Mouse (Mus musculus): ENCODE data around the gene Olfr721-ps1. TPM values are rescaled to one million over a fixed set of nuclear protein-coding genes. Genes with fewer than 3 reads are reported as not detected.

The Olfr721-ps1 gene
- polyA plus RNA-seq, 1 experiment from 2014 or later = not detected

Other genes with a start within 250 kb of the Olfr721-ps1 start
- not detected in 2 replicates for gene Olfr720, start 214.5 kb upstream of the Olfr721-ps1 start, polyA plus RNA-seq (2015; fragmentation: Nextera tagmentation; extraction: Ambion mirVana)
- gene Olfr31, start 78.5 kb upstream of the Olfr721-ps1 start, polyA plus RNA-seq (2015; fragmentation: Nextera tagmentation; extraction: Ambion mirVana) = not detected in 2 replicates
- gene Il3ra, start 55.0 kb upstream of the Olfr721-ps1 start, polyA plus RNA-seq (2015; fragmentation: Nextera tagmentation; extraction: Ambion mirVana) = 1.0 and 1.2 TPM in 2 replicates

All from forebrain, embryonic 13.5 days (tissue).